Mouse (Mus musculus): ENCODE measurements around the gene Slc25a33.

DNA sequence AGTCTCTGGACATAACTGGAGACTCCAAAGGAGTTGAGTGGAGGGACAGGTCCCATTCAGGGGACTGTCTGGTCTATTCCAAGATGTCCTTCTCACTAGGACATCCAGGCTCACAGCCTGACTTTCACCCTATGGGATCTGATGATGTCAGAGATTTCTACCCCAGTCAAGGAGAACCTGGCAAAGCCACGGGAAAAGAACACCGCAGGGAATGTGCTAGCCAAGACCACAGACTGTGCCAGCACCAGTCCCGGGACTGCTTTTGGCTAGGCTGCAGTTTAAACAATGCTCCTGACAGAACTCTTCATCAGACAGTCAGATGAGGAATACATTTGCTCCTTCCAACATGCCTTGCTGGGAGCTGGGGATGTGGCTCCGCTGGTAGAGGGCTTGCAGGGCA is 74.1 kb downstream of the Slc25a33 start:
- TF ChIP-seq CTCF (IDR thresholded peaks at IDR 0.05; ENCODE audit: borderline replicate concordance, control insufficient read depth, extremely low read depth, insufficient read depth, low read length, poor library complexity) (no peak), POLR2A (IDR thresholded peaks at IDR 0.05; ENCODE audit: control insufficient read depth, extremely low read depth, insufficient read depth, low read length, poor library complexity) (no peak)

All from thymus, adult 2 months (tissue).